Mouse (Mus musculus) induced T-regulatory cell, adult 2 months (primary cell): Measurements from ENCODE around the gene Prmt8.
A peak's percentile ranks its signal among the peaks of the same experiment; 100 is the strongest.

Experiments
- DNase-seq: peaks from one replicate; pipeline ENCODE4 v3.0.0-alpha.2; 2012; ENCODE audit warnings: low read depth

The Prmt8 gene

DNA sequence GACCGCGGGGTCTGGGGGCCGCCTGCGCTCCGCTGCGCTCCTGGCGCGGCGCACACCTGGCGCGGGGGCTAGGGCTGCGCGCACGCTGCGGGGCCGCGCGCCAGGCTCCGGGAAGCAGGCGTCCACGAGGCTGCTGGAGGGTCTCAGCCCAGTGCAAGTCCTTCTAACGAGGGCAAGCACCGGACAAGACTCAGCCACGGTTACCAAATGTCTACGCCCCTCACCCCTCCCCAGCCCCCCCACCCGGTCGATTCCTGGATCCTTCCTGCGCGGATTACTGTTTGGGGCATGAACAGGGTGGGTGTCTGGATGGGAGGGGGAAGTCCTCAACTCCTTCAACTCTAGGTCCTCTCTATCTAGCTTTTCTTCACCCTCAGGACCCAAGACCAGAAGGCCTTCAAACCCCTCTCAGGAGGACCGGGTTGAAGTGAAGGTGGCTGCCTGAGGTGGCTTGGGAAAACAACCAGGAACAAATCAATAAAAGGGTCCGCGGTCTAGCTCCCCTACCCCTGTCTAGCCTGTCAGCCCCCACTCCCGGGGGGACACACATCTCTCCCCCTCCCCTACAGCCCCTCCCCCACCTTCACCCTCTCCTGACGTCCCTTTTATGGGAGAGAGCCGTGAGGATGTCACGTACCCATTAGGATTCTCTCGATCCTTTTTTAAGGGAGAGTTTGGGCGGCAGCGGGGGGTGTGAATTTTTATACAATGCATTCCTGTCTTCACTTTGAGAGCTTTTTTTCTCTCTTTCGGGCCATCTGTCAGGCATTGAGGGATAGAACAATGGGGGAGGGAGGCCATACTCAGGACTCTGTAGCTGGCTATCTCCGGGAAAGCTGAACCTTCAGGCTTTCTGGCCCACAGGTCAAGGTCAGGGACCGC is at the start of gene Prmt8:
Gene Prmt8 (minus strand): TSS at position 198 of the 882 bp plus-strand sequence.
- no peak for DNase-seq

DNA sequence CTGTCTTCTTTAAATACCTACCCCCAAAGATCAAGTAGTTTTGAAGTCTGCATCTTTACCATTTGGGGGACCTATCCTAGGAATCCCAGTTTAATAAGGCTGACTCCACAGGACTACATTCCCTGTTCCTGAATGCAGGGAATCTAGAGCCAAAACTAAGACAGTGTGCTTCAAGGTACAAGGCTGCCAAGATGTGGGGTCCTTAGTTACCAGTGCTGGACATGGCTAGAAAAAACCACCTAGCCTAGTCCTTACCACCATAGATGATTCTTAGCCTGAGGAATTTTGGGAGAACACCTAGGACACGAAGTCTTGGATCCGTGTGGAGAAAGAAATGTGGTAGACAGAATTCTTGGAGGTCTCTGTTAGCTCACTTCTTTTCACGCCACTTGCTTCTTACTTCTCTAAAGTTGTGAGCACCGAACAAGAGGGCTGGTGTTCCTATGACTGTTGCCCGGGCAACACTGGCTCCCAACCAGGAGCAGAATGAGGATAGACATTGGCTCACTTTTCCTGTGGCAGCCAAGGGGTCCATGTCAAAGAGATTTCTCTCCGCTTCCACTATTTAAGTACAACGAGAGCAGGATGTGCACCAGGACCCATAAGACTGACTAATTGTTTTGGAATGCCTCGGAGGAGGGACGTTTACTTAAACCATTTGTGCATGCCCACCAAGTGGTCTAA is 33.9 kb upstream of the Prmt8 start:
- DNase-seq, result no peak

DNA sequence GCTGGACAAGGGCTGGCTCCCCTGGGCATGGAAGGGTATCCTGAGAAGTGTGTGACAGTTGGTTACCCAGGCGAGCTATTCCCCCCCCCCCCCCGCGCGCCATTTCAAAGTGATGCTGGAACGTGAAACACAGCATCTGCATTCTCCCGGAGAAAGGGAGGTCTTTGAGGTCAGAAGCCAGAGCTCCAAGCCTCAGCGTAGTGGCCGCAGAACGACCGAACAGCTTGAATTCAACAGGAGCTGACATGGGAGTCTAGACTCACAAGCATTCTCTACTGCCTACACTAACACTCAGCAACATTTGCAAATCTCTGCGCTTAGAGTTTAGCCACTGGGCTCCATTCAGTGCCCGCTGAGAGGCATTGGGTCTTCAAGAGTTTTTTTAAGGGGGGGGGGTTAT is 32.9 kb upstream of the Prmt8 start:
- DNase-seq, result no peak

DNA sequence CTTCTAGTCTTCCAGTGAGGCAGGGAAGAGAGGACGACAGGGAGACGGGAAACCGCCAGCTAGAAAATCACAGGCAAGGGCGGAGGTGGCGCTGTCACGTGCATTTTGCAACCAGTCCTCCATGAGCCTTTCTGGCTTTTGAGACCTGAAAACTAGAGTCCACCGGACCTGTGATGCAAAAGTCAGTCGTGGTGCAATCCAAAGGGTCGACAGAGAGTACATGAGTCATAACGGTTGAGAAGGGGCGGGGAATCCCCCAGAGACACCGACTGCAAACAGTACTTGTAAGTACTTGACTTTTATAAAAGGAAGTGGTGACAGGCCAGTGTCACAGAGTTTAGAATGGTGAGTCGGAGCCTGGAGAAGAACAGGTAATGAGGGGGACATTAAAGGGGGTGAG is 20.8 kb upstream of the Prmt8 start:
- DNase-seq, result peak; percentile 51

DNA sequence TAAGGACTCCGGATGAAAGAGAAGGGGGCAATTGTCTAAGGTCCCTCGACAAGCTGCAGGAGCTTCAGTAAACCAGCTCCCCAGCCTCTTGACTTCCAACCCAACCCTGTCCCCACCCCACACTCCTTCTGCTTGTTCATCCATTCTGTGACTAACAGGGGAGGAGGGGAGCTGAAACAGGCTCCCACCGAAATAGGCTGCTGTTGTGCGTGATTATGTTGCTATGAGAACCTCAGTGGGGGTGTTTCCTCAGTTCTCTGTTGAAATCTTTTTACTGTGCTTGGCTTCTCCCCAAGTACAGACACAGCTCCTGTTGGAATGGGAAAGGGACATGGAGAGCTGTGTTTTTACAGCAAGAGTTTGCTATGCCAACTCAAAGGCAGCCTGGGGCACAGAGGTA is 1.5 kb upstream of the Prmt8 start:
- no peak for DNase-seq

DNA sequence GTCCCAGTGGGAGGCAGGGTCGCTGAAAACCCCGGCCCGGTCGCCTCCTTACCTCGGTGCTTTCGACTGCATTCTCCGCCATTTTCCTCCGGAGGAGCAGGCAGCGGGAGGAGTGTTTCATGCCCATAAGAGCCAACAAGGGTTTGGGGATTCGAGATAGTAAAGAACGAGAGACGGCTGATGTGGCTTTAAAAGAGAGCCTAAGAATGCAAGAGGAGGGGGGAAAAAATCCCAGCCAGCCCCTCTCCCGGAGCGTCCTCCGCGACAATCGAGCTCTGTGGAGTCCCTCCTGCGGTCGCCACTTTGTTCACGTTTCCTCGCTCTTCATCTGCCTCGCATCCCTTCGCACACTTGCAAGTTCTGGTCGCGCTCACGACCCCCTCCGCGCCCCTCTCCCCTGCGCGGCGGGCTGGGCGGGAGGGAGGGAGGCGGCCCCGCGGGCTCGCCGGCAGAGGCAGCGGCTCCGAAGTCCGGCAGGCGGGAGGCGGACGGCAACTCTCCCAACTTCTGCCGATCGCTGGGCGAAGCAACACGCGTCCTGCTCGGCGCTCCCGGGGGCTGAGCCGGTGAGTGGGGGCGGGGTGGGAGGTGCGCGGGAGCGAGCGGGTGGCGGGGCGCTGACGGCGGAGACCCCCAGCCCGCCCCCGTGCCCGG is 524 bp downstream of the Prmt8 start:
- no peak for DNase-seq

DNA sequence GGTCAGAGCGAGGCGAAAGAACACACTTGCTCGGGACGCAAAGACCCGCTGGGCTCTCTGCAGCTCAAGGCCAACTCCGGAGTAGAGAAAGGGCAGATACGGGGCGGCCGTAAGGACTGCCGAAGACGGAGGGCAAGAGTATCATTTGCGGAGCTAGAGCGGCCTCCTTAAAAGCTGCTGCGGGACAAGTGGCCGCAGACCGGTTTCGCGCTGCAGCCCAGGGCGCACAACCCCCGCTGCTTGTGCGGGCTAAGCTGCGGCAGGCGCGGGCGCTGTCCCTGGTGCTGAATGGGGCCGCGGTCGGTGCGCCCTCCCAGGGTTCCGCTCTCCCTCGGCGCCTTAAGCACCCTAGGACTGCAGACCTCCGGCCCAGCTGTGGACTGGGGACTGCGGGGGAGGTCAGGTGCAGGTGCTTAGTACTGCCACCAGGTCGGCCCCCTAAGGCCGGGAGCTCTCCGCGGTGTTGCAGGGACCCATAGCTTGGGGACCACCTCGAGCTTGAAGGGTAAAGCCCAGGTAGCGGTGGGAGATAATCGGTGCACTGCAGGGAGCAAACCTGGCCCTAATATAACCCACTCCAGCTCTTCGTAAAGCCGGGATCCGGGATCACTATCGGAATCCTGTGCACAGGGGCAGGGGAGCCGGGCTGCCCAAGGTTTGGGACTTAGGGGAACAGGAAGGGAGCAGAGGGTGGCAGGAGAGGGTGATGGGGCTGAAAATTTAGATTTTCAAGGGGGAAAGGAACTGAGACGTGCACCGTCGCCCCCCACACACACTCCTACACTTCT is 1.4 kb downstream of the Prmt8 start:
- peak; percentile 31 for DNase-seq

DNA sequence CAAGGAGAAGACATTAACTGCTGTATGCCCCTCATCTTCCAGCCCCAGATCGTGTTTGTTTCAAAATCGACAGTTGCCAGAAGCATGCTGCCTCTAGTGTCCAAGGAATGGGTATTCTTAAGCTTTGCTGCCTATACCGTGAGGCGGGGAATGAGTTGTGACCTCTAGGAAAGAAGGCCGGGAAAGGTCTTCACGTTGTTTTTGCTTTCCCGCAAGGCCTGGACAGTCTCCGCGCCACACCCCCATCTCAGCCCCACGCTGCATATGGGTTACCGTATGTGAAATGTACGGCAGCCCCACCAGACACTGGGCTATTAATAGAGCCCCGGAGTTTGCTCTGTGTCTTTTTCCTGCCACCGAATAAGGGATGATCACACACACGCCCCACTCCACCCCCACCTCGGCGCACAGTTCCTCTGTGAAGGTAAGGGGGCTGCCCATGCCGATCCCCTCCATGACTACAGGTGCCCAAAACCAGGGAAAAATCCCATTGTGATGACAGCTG is 2.0 kb downstream of the Prmt8 start:
- no peak for DNase-seq

DNA sequence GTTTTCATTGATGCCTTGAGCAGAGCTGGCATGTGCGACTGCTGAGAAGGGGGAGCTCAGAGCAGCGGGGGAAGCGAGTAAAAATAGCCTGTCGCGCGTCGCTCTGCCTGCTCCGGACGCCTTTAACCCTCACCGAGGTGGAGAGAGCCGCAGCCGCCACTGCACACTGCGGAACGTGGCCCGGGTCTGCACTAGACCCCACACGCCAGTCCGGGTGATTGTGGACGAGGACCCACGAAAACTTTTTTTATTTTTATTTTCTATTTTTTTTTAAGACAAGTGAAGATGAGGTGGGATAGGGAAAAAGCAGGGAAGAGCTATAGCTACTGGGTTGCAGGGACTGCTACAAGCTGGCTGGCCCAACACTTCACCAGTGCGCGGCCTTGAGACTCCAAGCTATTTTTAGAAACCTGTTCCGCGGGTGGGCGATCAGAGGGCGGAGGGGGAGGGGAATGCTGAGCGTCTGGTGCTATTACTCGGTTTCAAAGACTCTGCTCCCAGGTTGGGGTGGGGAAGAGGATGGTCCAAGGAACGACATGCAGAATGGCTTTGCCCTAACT is 2.6 kb downstream of the Prmt8 start:
- DNase-seq, result no peak

DNA sequence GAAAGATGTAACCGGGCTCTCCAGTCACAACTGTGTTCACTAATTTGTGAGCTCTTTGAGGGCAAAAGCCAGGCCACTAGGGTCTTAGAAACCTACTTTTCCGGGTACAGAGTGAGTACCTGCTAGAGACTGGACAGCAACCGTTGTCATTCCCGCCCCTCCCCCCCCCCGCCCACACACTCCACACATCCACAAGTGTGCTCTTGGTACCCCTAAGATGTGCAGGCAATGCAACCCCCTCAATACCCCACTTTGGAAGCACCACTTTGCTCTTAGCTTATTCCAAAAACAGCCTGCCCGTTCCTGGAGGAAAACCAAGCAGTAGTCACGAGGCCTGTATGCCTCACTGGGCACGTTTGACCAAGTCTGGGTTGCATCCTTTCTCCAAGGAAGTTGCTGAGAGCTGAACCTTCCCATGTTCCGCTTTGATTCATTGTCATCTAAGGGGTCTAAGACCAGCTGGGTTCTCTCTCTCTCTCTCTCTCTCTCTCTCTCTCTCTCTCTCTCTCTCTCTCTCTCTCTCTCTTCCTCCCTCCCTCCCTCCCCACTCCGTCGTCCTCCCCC is 3.1 kb downstream of the Prmt8 start:
- DNase-seq, result no peak

DNA sequence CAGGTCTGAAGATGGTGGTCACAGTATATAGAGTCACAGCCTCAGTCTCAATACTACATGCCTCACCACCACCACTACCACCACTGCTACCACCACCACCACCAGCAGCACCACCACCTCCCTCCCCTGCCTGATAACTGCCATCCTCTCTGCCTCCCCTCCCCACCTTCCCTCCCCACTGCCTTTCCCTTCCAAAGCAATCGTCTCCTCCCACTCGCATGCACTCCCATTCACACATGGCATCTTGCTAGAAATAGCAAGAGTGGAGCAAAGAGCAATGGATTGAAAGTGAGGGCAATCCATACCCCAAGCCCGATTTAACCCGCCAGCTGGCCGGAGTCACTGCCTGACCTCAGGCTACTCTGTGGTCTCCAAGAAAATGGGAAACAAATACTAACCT is 3.7 kb downstream of the Prmt8 start:
- DNase-seq, result no peak

DNA sequence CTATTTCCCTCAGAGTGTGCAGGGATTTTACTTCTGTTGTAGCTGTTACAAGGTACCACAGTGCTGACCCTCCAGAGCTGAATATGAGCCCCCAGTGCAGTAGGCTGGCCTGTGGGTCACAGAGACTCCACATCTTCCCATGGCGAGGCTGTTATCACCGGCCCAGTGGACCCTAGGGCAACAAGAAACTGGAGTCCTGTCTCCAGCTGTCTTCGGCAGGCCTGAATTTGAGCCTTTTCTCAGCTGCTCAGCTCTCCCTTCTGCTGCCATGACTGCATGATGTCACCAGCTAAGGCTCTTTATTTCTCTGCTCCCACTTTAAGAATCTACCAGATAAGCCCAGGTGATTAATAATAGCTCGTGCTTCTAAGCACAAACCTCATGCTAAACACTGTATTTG is 11.0 kb downstream of the Prmt8 start:
- DNase-seq, result no peak

DNA sequence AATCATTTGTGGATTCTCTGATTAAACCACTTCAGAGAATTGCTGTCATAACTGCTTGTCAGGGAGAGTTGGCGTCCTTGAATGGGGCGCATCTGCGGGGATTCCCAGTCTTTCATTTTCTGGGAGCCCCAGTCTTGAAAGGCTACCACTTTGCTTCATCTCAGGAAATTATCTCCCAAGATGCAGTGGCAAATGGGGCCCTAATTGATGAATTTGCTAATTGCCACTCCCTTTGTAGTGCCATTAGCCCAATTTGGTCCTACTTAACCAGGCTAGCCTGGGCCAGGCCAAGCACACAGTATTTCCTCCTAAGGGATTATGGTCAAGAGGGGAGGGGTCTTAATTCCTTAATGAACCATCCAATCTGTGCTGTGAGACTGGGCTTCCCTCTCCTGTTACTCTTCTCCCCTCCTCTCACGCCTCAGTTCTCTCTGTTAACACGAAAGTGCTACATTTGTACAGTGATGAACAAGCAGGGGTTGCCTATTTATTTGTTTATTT is 11.6 kb downstream of the Prmt8 start:
- DNase-seq, result no peak

DNA sequence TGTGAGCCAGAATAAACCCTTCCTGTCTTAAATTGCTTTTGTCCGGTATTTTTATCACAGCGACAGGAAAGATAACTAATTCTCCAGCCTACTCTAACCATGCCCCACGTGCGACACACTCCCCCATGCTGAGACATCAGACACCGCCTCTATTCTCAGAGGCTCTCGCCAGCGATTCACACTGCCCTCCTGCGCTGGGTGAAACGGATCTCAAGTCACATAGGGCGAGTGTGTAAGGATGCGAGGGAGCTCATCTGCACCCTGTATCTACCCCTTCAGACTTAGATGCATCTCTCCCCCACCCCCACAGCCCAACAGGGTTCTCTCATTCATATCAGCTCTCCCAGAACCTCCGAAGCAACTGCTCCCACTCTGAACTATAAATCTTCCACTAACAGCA is 12.4 kb downstream of the Prmt8 start:
- DNase-seq, result no peak

DNA sequence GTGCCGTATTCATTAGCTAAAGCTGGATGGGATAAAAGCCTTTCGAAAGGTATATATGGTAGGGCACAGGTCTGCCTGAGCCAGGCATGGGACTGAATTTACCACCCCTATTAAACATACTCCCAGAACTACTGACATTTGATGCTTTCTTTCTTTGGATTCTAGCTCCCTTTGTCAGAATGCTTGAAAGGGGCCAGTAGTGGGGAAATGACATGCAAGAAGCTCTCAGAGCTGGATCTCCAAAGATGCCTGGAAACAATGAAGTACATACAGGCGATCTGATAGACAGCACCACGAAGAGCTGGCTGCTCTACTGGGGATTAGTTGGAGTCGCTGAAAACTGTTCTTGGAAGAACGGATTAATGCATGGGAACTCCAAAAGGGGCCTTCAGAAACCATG is 16.0 kb downstream of the Prmt8 start:
- DNase-seq, result no peak

DNA sequence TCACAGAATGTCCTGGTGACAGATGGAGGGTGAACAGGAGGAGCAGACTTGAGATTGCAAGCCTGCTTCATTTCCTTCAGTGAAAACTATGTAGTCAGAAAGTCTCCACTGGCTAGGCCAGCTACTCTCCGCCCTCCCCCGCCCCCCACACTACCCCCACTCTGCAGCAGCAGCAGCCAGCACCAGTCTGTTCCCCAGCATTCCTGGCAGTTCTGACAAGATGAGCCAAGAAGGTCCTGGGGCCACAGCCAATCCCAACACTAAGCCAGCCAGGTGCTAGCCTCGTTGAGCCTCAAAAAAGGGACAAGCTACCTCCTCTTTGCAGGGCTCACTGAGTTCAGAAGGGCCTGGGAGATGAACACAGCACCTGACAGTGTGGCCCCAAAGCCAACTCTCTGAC is 16.6 kb downstream of the Prmt8 start:
- DNase-seq, result no peak

DNA sequence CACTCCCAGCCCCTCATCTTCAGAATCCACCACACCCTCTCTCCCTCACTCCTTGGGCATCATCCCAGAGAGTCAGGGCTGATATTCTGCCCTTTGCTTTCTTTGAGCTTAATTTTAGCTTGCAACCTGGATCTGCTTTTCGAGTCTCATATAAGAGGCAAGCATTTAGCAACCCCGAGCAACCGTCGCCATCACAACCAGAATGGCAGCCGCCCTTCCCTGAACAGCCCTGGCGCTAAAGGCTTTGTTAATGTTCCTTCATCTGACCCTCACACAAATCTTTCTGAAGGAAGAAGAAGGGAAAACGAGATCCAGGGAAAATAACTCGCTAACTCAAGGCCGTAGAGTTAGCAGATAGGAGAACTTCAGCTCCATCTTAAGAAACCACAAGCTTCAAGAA is 17.8 kb downstream of the Prmt8 start:
- no peak for DNase-seq

DNA sequence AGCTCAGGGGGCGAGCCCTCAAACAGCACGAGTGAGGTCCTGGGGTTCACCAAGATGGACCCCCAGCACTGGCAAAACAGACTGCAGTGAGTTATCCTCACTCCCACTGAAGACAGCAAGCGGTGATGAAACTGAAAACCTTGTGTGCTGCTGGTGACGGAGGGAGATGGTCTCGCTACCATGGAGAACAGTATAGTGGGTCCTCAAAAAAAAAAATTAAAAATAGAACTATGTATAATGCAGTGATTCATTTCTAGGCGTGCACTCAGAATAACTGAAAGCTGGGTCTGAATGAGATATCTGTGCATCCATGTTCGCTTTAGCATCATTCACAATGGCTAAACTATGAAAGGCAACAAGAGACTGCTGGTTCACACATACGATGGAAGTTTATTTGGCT is 20.5 kb downstream of the Prmt8 start:
- DNase-seq, result no peak

DNA sequence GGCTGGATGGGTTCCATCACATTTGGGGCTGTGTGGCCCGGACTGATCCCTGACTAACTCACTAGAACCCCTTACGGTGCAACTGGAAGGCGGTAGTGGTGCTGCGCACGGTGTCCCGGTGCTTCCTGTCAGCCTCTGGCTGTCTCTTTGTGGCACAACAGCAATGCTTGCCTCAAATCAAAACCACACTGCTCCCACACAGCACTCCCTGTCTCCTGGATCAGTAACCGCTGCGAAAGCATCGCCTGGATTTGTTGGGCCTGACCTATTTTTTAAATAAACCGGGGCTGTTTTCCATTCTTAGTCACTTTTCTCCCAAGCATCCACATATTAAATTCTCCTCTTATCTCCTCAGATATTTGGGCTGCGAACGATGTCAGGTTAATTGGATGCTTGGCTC is 27.0 kb downstream of the Prmt8 start:
- no peak for DNase-seq

DNA sequence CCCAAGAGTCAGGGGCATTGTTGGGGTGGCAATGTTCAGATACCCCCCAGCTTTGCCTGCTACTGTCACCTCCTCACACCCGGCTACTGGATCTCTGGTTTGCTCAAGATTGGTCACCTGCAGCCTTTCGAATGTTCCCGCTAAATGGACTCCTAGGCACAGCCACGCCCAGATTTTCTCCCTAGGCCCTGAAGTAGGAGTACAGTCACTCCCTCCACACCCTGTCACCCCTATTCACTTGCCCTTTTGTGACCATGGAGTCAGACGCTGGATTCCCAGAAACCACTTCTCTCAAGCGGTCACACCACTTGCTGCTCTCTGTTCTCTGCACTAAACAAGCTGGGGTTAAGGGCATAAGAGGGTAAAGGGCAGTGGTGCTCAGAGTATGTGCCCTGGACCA is 28.1 kb downstream of the Prmt8 start:
- no peak for DNase-seq

DNA sequence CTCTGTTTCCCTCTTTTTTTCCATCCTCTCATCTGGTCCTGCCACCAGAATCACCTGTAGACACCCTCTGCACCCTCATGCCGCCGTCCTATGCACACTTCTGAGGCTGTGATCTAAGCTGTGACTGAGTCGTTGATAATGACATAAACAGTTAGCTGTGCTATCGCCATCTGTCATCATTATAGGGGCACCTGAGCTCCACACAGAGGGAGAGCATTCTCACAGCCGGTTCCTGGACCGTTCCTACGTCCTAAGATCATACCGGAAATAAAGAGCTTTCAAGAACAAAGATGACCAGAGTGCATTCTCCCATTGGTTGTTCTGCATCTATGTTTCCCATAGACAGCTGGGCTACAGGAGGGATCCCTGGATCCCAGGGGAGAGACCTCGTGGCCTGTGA is 28.6 kb downstream of the Prmt8 start:
- DNase-seq, result no peak
